8 mouse cellular contexts compared by ENCODE assay signal in the genomic region with DNA sequence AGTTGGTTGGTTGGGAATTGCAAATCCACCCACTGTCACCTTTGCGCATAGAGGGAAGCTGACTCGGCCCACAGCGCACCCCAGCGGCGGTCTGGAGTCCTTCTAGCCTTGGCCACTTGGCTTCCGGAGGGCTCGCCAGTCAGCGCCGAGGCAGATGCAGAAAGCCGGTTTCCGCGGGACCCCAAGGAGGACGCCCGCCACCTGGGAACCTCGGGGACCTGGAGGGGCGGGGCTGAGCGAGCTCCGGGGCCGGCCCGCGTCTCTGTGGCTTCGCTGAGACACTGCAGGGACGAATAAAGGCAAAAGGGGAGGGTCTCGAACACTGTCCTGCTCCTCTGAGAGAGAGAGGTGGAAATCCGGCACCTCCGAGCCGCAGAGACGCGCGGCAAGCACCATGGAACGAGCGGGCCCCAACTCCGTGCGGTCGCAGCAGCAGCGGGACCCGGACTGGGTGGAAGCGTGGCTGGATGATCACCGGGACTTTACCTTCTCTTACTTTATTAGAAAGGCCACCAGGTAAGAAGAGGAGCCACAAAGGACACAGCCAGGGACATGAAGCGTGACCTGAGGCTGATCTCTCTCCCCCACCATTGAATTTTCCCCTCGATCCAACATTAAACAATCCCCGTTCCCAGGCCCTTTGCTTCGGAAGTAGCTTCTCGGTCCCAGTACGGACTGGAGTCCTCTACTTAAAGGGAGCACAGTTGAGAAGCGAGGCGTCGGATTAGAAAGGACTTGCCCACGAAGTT. TPM values are rescaled to one million over a fixed set of nuclear protein-coding genes. Genes with fewer than 3 reads are reported as not detected.
DNase-seq lines count a peak whose midpoint lies in the region; ATAC-seq lines count a peak whose summit lies in the region.

A gene (plus strand): TSS at position 96 of the 749 bp plus-strand sequence.

- H3K4me1 ChIP-seq in intestine, embryonic 15.5 days (replicated peaks) = peaks cover 5% of the 10 kb centered on the region; the same call in 1 of the 2 replicates
- H3K4me1 ChIP-seq in limb, embryonic 11.5 days (ENCODE audit: control insufficient read depth, insufficient read depth, low read length) = no peaks in the 10 kb centered on the region
- H3K4me1 ChIP-seq in midbrain, embryonic 11.5 days (ENCODE audit: control insufficient read depth, insufficient read depth, low read length) = peaks cover 5% of the 10 kb centered on the region

- no peaks in the 10 kb centered on the region for H3K27me3 ChIP-seq in intestine, embryonic 15.5 days (replicated peaks)
- no peaks in the 10 kb centered on the region for H3K27me3 ChIP-seq in limb, embryonic 11.5 days (ENCODE audit: control insufficient read depth, insufficient read depth, low read length)
- no peaks in the 10 kb centered on the region for H3K27me3 ChIP-seq in midbrain, embryonic 11.5 days (ENCODE audit: control insufficient read depth, insufficient read depth, low read length)

- H3K36me3 ChIP-seq in intestine, embryonic 15.5 days = no peaks in the 10 kb centered on the region
- no peaks in the 10 kb centered on the region for H3K36me3 ChIP-seq in limb, embryonic 11.5 days (ENCODE audit: control insufficient read depth, insufficient read depth, low read length)
- no peaks in the 10 kb centered on the region for H3K36me3 ChIP-seq in midbrain, embryonic 11.5 days (ENCODE audit: control insufficient read depth, insufficient read depth, low read length)

- peak; percentile 91 for DNase-seq in adrenal gland, postnatal 10 days
- DNase-seq in embryo, embryonic 11 days = peak; percentile 91
- DNase-seq in limb, embryonic 11.5 days (ENCODE audit: low spot score) = peak; percentile 92
- DNase-seq in midbrain, embryonic 11.5 days (ENCODE audit: low spot score, missing footprints) = peak; percentile 98
- DNase-seq in right cerebral cortex, postnatal 4 days = peak; percentile 80
- DNase-seq in urinary bladder, postnatal 4 days (ENCODE audit: low spot score in 2 of 2) = peak; percentile 80 to 91

- peak within 1 kb of the TSS; percentile 94 for H3K9ac ChIP-seq in intestine, embryonic 15.5 days
- peak within 1 kb of the TSS; percentile 77 for H3K9ac ChIP-seq in limb, embryonic 11.5 days (ENCODE audit: low read length)
- H3K9ac ChIP-seq in midbrain, embryonic 11.5 days (ENCODE audit: low read length) = peak within 1 kb of the TSS; percentile 93

- peak within 1 kb of the TSS; percentile 99 for H3K27ac ChIP-seq in intestine, embryonic 15.5 days
- peak within 1 kb of the TSS; percentile 62 for H3K27ac ChIP-seq in limb, embryonic 11.5 days (replicated peaks; ENCODE audit: low read depth, low read length)
- H3K27ac ChIP-seq in midbrain, embryonic 11.5 days (ENCODE audit: low read depth, low read length) = peak within 1 kb of the TSS; percentile 76

- peak within 1 kb of the TSS; percentile 81 for H3K4me3 ChIP-seq in intestine, embryonic 15.5 days (replicated peaks)
- peak within 1 kb of the TSS; percentile 60 for H3K4me3 ChIP-seq in limb, embryonic 11.5 days (ENCODE audit: low read depth, low read length)
- H3K4me3 ChIP-seq in midbrain, embryonic 11.5 days (ENCODE audit: low read depth, low read length) = peak within 1 kb of the TSS; percentile 70

- H3K4me2 ChIP-seq in intestine, embryonic 15.5 days (replicated peaks) = peak within 1 kb of the TSS; percentile 77
- peak within 1 kb of the TSS; percentile 74 for H3K4me2 ChIP-seq in limb, embryonic 11.5 days (ENCODE audit: low read depth, severe bottlenecking)
- H3K4me2 ChIP-seq in midbrain, embryonic 11.5 days = peak within 1 kb of the TSS; percentile 77

- peak; percentile 81 for ATAC-seq in granulocyte monocyte progenitor cell, adult 5-6 weeks (replicated peaks; ENCODE audit: poor library complexity, severe bottlenecking)
- ATAC-seq in intestine, embryonic 15.5 days = peak; percentile 71
- peak; percentile 52 for ATAC-seq in limb, embryonic 11.5 days (ENCODE audit: insufficient number of reproducible peaks, low FRiP score, low TSS enrichment, low read depth)
- ATAC-seq in midbrain, embryonic 11.5 days (ENCODE audit: low FRiP score) = peak; percentile 64

- no peaks in the 10 kb centered on the region for H3K9me3 ChIP-seq in intestine, embryonic 15.5 days
- H3K9me3 ChIP-seq in limb, embryonic 11.5 days (ENCODE audit: control insufficient read depth, low read length) = no peaks in the 10 kb centered on the region
- H3K9me3 ChIP-seq in midbrain, embryonic 11.5 days (ENCODE audit: control insufficient read depth, low read length) = no peaks in the 10 kb centered on the region

- under 1% methylated on average over 49 of the region's 49 CpGs for WGBS in intestine, embryonic 15.5 days
- WGBS in limb, embryonic 11.5 days = under 1% methylated on average over 49 of the region's 49 CpGs
- WGBS in midbrain, embryonic 11.5 days = 0% methylated on average over 49 of the region's 49 CpGs

RNA-seq across cellular contexts. Expression of the gene that starts here (rescaled TPM):
- 10 to 100 TPM; 20.4 to 21.2 TPM for total RNA-seq in adrenal gland, postnatal 10 days (2021)
- total RNA-seq in granulocyte monocyte progenitor cell, adult 5-6 weeks (2014; fragmentation: Nextera tagmentation) = 0.95 and 1.4 TPM in 2 replicates
- 1.2 and 1.3 TPM in 2 replicates for total RNA-seq in granulocyte monocyte progenitor cell, adult 5-6 weeks (2017)
- 12.1 and 13.3 TPM in 2 replicates for polyA plus RNA-seq in intestine, embryonic 15.5 days (2015; fragmentation: Nextera tagmentation; extraction: Ambion mirVana)
- 3.8 and 3.9 TPM in 2 replicates for polyA plus RNA-seq in limb, embryonic 11.5 days (2014; fragmentation: Nextera tagmentation; extraction: Ambion mirVana)
- polyA plus RNA-seq in midbrain, embryonic 11.5 days (2014; fragmentation: Nextera tagmentation; extraction: Ambion mirVana) = 3.8 and 4.6 TPM in 2 replicates

Comparison
In these comparisons a context has a peak if more than half of its experiments do, and no peak if none do; other contexts are left out.
1. Peak in every context shown above with its lines: DNase-seq, ATAC-seq, H3K4me3 ChIP-seq and H3K27ac ChIP-seq.
2. RNA of the gene that starts here (total RNA-seq): 20.4 to 21.2 TPM in adrenal gland, postnatal 10 days; 0.95 to 1.4 TPM in granulocyte monocyte progenitor cell, adult 5-6 weeks; every median in the first group is over 4 times any median in the second.